ENCODE assay signal across 21 mouse cellular contexts in genomic region chr5:52540186-52540585, GRCm38 (mm10). TPM values are rescaled to one million over a fixed set of nuclear protein-coding genes. Genes with fewer than 3 reads are reported as not detected.
A peak's percentile ranks its signal among the peaks of the same experiment; 100 is the strongest.
DNase-seq lines count a peak whose midpoint lies in the region; ATAC-seq lines count a peak whose summit lies in the region.
"Had no signal": no experiment of that assay in that cellular context is flagged by ENCODE, and none has a peak within 500 bp of the region (broad histone marks: within the 10 kb centered on the region; RNA-seq: fewer than 3 reads in every experiment).

No protein-coding gene starts in this region.

- no peaks in the 10 kb centered on the region for H3K27me3 ChIP-seq in kidney, embryonic 14.5 days (ENCODE audit: control insufficient read depth, insufficient read depth, low read length)
- no peaks in the 10 kb centered on the region for H3K27me3 ChIP-seq in intestine, embryonic 15.5 days (replicated peaks)
- H3K27me3 ChIP-seq in stomach, embryonic 15.5 days (replicated peaks) = no peaks in the 10 kb centered on the region
- H3K27me3 ChIP-seq in forebrain, embryonic 15.5 days = no peaks in the 10 kb centered on the region
- H3K27me3 ChIP-seq: limb, embryonic 15.5 days had no signal

- H3K9ac ChIP-seq in kidney, embryonic 14.5 days (ENCODE audit: low read depth, low read length) = no peak overlapping the region
- no peak overlapping the region for H3K9ac ChIP-seq in intestine, embryonic 15.5 days
- no peak overlapping the region for H3K9ac ChIP-seq in stomach, embryonic 15.5 days
- no peak overlapping the region for H3K9ac ChIP-seq in forebrain, embryonic 15.5 days (replicated peaks)
- H3K9ac ChIP-seq: forebrain, postnatal 0 days; hindbrain, embryonic 14.5 days; limb, embryonic 15.5 days; liver, embryonic 14.5 days had no signal

- DNase-seq in kidney, postnatal 10 days = peak; percentile 28
- DNase-seq in lung, postnatal 10 days = peak; percentile 19
- no peak for DNase-seq in lung, postnatal 25 days (ENCODE audit: low spot score)
- DNase-seq: adrenal gland, postnatal 10 days; cerebellum, adult 18-20 months; cerebellum, postnatal 36 days; embryo, embryonic 11 days; forebrain, postnatal 0 days; kidney, adult 11 months; layer of hippocampus, adult 9-11 months; thymus, postnatal 14 days had no signal

- H3K27ac ChIP-seq in kidney, embryonic 14.5 days (ENCODE audit: low read depth, low read length) = no peak overlapping the region
- H3K27ac ChIP-seq in intestine, embryonic 15.5 days = peak overlapping the region; percentile 77
- H3K27ac ChIP-seq in stomach, embryonic 15.5 days = peak overlapping the region; percentile 85
- no peak overlapping the region for H3K27ac ChIP-seq in forebrain, embryonic 15.5 days (replicated peaks)
- H3K27ac ChIP-seq: forebrain, embryonic 10.5 days; hindbrain, embryonic 14.5 days; limb, embryonic 15.5 days; liver, embryonic 14.5 days; midbrain, embryonic 10.5 days had no signal

- H3K4me1 ChIP-seq in kidney, embryonic 14.5 days (ENCODE audit: control insufficient read depth, insufficient read depth, low read length) = peaks cover 19% of the 10 kb centered on the region
- H3K4me1 ChIP-seq in intestine, embryonic 15.5 days (replicated peaks) = peaks cover 23% of the 10 kb centered on the region
- H3K4me1 ChIP-seq in stomach, embryonic 15.5 days = peaks cover 26% of the 10 kb centered on the region
- no peaks in the 10 kb centered on the region for H3K4me1 ChIP-seq in forebrain, embryonic 15.5 days

- ATAC-seq in kidney, embryonic 14.5 days (ENCODE audit: low FRiP score, low TSS enrichment) = no peak
- no peak for ATAC-seq in intestine, embryonic 15.5 days
- no peak for ATAC-seq in stomach, embryonic 15.5 days (ENCODE audit: insufficient read depth, low FRiP score, low read depth)
- ATAC-seq in forebrain, embryonic 15.5 days (replicated peaks) = no peak
- ATAC-seq in inflammation-experienced regulatory T-cells, adult 6 months = no peak
- ATAC-seq: forebrain, postnatal 0 days had no signal

- H3K36me3 ChIP-seq in kidney, embryonic 14.5 days (ENCODE audit: control insufficient read depth, insufficient read depth, low read length) = no peaks in the 10 kb centered on the region
- H3K36me3 ChIP-seq in intestine, embryonic 15.5 days = no peaks in the 10 kb centered on the region
- 0 out of 2 replicates have a peak, but pooled peaks cover 3% of the 10 kb centered on the region for H3K36me3 ChIP-seq in stomach, embryonic 15.5 days
- no peaks in the 10 kb centered on the region for H3K36me3 ChIP-seq in forebrain, embryonic 15.5 days
- H3K36me3 ChIP-seq: forebrain, embryonic 10.5 days; limb, embryonic 15.5 days had no signal

- no peaks in the 10 kb centered on the region for H3K9me3 ChIP-seq in kidney, embryonic 14.5 days (ENCODE audit: control insufficient read depth, low read length)
- no peaks in the 10 kb centered on the region for H3K9me3 ChIP-seq in intestine, embryonic 15.5 days
- H3K9me3 ChIP-seq in stomach, embryonic 15.5 days = no peaks in the 10 kb centered on the region
- H3K9me3 ChIP-seq in forebrain, embryonic 15.5 days = no peaks in the 10 kb centered on the region
- H3K9me3 ChIP-seq: forebrain, embryonic 10.5 days; limb, embryonic 15.5 days; midbrain, embryonic 10.5 days had no signal

- H3K4me2 ChIP-seq in kidney, embryonic 14.5 days (replicated peaks; ENCODE audit: low read depth, low read length) = no peak overlapping the region
- no peak overlapping the region for H3K4me2 ChIP-seq in intestine, embryonic 15.5 days (replicated peaks)
- H3K4me2 ChIP-seq in stomach, embryonic 15.5 days = no peak overlapping the region
- no peak overlapping the region for H3K4me2 ChIP-seq in forebrain, embryonic 15.5 days (replicated peaks)
- H3K4me2 ChIP-seq: hindbrain, embryonic 14.5 days; limb, embryonic 15.5 days had no signal

- 67% methylated on average over 3 of the region's 3 CpGs for WGBS in kidney, embryonic 14.5 days
- WGBS in intestine, embryonic 15.5 days = 30% methylated on average over 3 of the region's 3 CpGs
- 30% methylated on average over 3 of the region's 3 CpGs for WGBS in stomach, embryonic 15.5 days
- 69% methylated on average over 3 of the region's 3 CpGs for WGBS in forebrain, embryonic 15.5 days

- H3K4me3 ChIP-seq in kidney, embryonic 14.5 days (ENCODE audit: low read length) = no peak overlapping the region
- no peak overlapping the region for H3K4me3 ChIP-seq in intestine, embryonic 15.5 days (replicated peaks)
- H3K4me3 ChIP-seq in stomach, embryonic 15.5 days (replicated peaks) = no peak overlapping the region
- H3K4me3 ChIP-seq in forebrain, embryonic 15.5 days = no peak overlapping the region
- H3K4me3 ChIP-seq: forebrain, embryonic 10.5 days; limb, embryonic 15.5 days; midbrain, embryonic 10.5 days had no signal

RNA-seq across cellular contexts. Expression of gene Lgi2, which starts 26.1 kb away (rescaled TPM):
- 3.5 and 3.9 TPM in 2 replicates for polyA plus RNA-seq in kidney, embryonic 14.5 days (2014; fragmentation: Nextera tagmentation; extraction: Ambion mirVana)
- 8.5 and 9.4 TPM in 2 replicates for polyA plus RNA-seq in intestine, embryonic 15.5 days (2015; fragmentation: Nextera tagmentation; extraction: Ambion mirVana)
- 14.1 and 16.1 TPM in 2 replicates for polyA plus RNA-seq in stomach, embryonic 15.5 days (2015; fragmentation: Nextera tagmentation; extraction: Ambion mirVana)
- polyA plus RNA-seq in forebrain, embryonic 15.5 days (2015; fragmentation: Nextera tagmentation; extraction: Ambion mirVana) = 1.9 TPM in 2 replicates
- not detected for polyA plus RNA-seq in inflammation-experienced regulatory T-cells, adult 6 months (2017; shearing (Covaris generic))

Comparison
In these comparisons a context has a peak if more than half of its experiments do, and no peak if none do; other contexts are left out.
1. H3K27ac ChIP-seq: peak in intestine, embryonic 15.5 days (single experiment) and stomach, embryonic 15.5 days (single experiment); none in kidney, embryonic 14.5 days (single experiment) and forebrain, embryonic 15.5 days (single experiment).